Mouse (Mus musculus) left cerebral cortex, adult 9 months (tissue): ENCODE results near the gene Lcmt2.
"Not testable (repeated sequence)": the region's sequence is repeated elsewhere in the genome, so short reads cannot be mapped to it uniquely, and the experiment has no call there.

Experiments used
- DNase-seq, 2 experiments: peaks; one replicate each; pipeline ENCODE4 v3.0.0; 2022; ENCODE audit warnings: low spot score in 2 of 2

Gene Lcmt2

DNA sequence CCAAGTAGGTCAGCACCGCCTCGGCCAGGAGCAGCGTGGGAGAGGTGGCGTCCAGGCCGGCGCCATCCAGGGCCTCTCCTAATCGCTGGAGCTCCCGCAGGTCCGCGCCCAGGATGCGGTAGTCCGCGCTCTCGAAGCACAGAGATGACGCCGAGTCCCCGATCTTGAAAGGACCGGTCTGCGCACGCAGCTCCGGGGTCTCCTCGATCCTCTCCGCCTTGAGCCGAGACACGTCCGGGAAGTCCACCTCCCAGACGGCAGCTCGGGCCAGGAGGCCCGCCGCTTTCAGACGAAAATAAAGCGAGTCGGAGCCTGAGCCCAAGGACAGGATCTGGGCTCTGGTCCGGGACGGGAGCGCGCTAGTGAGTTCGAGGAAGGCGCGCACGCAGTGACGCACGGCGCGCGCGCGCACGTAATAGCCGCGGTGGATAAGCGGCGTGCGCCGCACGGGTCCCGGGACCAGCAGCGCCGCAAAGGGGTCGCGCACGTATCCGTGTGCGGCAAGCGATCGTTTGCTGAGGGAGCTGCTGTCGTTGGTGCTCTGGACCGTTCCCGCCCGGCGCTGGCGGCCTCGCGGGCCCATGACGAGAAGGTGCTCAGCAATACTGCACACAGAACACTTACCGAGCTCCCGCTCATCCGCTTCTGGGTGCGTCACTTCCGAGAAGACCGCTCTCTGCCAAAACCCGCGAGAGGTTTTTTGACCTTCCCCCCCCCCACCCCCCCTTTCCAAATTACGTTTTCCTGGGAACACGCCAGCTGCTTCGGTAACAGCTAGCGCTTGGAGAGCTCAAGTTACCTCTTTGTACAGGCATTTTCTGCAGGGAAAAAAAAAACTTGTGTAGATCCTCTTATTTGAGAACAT, at the start of gene Lcmt2, which contains the start of gene Adal:
TSS of gene Lcmt2 (minus strand) at position 636 of the 865 bp plus-strand sequence.
TSS of gene Adal (plus strand) at position 411 of the 865 bp plus-strand sequence.
- DNase-seq, result peak; percentile 75 to 93

DNA sequence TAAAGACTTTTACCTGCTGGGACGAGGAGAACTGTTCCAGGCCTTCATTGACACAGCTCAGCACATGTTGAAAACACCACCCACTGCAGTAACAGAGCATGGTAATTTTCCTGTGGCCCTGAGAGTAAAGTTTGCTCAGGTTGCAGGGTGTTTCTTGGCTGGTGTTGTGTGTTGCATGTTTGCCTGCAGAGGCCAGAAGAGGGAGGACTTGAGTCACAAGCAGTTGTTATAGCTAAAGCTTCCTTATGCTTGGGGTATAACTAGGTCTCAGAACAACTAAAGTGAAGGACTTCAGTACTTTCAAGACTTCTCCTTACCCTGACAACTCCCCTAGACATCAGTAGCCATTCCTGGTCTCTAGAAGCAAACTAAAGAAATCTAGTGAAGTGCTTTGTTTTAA, 48.1 kb upstream of the Lcmt2 start:
- DNase-seq, result no peak

- DNase-seq, result no peak
Observed at GRCm38 (mm10) chr2:121184142-121184541, 43.7 kb upstream of the Lcmt2 start.

DNA sequence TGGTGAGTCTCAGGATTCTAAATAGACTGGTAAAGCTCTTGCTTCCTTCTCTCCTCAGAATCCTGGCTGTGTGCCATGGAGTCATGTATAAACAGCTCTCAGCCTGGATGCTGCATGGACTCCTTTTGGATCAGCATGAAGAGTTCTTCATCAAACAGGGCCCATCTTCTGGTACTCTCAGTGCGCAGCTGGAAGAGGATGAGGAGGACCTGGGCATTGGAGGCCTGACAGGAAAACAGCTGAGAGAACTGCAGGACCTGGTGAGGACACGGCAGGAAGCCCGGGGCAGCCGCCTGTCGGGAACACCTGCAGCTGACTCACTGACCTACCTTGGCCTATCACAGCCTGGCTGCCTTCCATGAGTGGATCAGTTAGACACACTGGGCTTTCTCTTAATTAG, 43.0 kb upstream of the Lcmt2 start:
- DNase-seq, result no peak

DNA sequence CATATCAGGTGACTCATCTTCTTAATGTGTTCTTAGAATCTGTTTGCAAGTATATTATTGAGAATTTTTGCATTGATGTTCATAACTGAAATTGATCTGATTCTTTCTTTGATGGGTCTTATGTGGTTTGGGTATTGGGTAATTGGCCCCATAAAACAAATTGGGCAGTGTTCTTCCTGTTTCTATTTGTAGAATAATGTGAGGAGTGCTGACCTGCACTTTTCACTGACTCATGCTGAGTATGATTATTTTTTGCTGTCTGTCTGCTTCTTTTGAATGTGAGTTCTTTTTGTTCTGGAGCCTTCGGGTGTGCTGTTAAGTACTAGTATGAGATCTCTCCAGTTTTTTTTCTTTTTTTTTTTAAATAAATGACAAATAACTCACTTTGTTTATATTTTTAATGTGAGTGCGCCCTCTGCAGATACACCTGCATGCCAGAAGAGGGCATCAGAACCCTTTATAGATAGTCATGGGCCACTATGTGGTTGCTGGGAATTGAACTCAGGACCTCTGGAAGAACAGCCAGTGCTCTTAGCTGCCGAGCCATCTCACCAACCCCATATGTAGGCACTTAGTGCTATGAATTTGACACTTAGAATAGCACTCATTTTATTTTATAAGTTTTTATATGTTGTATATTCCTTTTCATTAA, 38.5 kb upstream of the Lcmt2 start:
- DNase-seq, result no peak

GRCm38 (mm10) chr2:121170980-121171742, 30.7 kb upstream of the Lcmt2 start, which contains the start of gene Zscan29:
Zscan29 (minus strand) TSS chr2:121171125.
- peak; percentile 30 to 77 for DNase-seq

DNA sequence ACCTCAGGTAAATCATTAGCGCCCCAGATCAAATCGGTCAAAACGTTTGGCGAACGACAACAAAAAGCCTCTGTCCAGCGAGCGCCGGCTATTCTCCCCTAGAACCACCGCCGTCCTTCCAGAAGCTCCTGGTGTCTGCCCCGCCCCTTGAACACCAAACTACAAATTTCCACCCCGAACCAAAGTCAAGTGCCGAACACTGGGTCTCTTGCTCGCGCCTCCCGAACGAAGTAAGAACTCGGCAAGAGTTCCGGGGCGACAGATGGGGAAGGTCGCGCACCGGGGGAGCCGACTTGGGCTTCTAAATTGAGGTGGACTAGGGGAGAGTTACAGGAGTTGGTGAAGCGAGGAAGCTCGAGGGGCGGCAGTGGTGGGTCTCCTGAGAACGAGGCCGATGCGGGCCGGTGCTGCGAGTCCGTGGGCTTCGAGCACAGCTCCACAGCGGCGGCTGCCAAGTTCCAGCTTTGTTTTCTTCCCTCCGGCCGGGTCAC, 30.1 kb upstream of the Lcmt2 start, which contains the start of gene Tubgcp4:
TSS of gene Tubgcp4 (plus strand) at position 174 of the 491 bp plus-strand sequence.
- DNase-seq, result no peak

DNA sequence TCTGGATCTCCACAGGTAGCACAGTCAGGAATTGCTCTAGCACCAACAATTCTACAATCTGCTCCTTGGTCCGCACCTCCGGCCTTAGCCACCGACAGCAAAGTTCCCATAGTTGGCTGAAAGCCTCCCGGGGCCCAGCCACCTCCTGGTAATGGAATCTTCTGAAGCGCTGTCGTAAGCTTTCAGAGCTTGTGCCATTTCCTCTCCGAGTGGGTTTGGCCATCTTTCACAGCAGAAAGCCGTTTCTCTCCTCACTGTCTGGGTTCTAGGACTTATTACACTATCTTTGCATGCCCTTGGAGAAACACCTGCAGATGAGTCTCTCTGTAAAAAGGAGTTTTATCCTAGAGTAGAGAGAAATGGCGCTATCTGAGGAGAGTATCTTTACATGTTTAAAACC, 29.4 kb upstream of the Lcmt2 start:
- DNase-seq, result no peak

GRCm38 (mm10) chr2:121169173-121169572, 28.7 kb upstream of the Lcmt2 start:
- DNase-seq, result no peak

DNA sequence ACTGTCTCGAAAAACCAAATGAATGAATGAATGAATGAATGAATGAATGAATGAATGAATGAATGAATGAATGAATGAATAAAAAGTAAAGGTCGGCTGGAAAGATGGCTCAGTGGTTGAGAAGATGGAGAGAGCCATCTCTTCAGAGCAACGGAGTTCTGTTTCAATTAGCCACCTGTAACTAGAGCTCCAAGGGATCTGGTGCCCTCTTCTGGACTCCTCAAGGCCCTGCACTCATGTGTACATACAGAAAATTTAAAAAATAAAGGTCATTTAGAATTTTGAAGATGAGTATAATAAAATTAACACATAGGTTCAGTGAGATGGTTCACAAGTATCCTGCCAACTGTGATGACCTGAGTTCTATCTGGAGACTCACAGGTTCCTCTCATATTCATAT, 12.6 kb upstream of the Lcmt2 start:
- DNase-seq, result no peak

- no peak for DNase-seq
Observed at GRCm38 (mm10) chr2:121149679-121150078, 9.2 kb upstream of the Lcmt2 start.

DNA sequence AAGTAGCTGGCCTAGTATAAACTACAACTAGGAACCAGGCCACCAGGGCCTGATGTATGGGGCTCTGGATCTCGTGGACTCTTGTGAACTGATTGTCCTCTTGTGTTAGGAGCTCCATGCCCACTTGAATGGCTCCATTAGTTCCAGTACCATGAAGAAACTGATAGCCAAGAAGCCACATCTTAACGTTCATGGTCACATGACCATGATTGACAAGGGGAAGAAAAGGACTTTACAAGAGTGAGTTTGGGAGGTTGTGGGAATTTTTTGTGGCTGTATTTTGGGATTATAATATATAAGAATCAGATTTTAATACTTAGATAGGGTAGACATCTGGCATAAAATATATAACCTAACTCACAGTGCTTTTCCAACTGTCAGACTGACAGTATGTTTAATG, 2.0 kb upstream of the Lcmt2 start:
- DNase-seq, result no peak

GRCm38 (mm10) chr2:121141216-121142035, 973 bp upstream of the Lcmt2 start:
- DNase-seq, result no peak

DNA sequence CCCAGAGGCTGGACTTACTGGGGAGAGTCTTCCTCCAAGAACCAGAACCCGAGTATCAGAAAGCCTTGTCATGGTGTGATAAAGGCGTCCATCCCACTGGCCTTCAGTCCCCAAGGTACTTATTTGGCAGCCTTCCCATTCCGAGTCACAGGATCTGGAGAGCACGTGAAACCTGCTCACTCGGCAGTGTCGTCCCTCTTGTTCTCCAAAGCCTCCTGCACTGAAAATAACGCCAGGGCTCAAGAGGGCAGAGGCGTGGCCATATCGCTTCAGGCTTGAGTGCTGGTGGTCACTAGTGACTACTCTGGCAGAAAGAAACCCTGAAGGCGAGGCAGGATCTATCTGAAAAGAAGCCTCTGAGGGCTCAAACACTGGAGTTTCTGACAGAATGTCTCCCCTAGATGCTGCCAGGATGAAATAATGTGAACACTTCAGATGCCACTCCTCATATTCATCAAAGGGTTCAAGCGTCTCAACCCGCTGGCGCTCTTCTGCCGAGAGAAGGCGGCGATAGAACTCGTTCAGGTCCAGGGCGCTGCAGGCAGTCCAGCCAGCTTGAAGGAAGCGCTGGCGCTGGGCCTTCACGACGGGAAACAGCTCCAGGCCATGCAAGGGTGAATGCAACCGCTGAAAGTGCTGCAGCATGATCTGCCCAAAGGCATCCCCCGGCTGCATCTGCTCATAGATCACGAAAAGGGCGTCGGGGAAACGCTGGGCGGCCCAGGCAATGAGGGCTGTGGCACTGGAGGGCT, 1.0 kb downstream of the Lcmt2 start:
- DNase-seq, result no peak

- DNase-seq, result no peak
Observed at GRCm38 (mm10) chr2:121137371-121137770, 3.1 kb downstream of the Lcmt2 start.

DNA sequence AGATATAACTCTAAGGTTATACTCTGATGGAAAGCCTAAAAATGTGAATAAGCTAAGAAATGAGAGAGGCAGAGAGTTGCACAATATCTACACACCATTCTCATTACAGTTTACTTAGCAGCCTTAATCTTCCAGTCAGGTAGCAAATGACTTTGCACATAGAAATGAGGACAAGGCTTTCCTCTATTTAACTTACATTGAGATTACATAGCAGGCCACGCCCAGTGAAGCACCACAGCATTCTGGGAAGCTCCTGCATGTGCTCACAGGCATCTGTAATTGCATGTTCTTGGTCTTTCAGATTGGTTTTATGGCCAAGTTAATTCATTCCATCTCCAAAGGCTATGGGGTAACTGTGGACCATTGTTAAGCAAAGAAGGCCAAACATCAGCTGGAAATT, 7.6 kb downstream of the Lcmt2 start:
- DNase-seq, result no peak

DNA sequence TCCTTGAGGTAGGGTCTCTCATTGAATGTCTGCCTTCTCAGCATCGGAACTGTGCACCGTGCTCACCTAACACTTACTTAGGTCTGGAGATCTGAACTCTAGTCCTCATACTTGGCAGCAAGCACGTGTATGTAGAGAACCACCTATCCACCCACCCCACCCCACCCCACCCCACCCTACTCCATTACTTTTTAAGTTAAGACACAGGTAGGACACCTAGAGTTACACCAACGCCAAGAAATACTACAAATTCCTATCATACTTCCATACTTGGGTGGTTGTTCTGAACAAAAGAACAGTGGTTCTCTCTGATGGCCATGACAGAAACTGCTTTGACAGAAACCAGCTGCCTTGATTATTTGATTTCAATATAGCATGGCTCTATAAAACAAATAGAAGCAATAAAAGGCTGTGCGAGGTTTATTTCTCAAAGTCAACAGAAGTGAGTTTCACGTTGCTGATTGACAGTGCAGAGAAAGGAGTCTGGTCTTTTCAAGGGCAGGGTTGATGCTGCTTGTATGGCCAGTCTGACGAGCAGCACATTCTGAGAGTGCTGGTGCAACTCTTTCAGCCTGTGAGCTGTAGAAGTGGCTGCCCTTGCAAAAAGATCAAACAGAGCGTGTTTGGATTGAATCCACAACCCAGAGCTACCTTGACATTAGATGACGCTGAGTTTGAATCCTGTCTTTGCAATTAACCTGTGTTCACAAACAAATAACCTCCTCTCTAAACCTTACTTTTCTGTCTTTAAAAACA, 11.4 kb downstream of the Lcmt2 start:
- DNase-seq, result no peak

DNA sequence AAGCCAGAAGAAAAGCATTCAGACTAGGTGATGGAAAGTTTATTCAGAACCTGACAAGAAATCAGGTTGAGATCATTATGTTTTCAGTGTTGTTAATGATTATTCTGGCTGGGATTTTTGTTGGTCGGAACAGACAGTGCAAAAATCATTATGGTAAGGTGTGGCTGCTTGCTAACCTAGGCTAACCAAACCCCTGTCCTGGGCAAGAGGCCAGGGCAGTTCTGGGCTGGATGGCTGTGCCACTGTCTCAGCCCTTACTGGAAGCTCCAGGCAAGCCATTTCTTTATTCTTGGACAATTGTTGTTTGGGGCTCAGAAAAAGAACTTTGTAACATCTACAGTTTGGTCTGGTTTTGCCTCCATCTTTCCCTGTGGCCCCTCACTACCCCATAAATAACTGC, 12.9 kb downstream of the Lcmt2 start:
- DNase-seq, result no peak

- DNase-seq, result not testable (repeated sequence)
Observed at GRCm38 (mm10) chr2:121126302-121126701, 14.2 kb downstream of the Lcmt2 start.

DNA sequence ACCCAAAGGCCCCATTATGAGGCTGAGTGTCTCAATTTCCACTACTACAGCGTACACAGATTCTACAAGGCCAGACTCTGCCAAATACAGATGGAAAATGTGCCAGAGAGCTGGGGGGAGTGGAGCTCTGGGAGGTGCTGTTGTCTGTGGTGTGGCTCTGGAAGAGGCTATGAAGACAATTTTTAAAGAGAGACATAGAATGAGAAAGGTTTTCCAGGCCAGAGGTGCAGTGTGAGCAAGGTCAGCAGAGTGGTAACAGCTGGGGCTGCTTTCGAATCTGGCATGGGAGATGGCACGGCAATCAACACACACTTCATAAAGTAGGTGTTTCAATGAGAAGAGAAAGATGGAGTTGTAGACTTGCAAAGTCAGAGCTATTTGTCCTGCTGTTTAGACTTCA, 21.2 kb downstream of the Lcmt2 start:
- no peak for DNase-seq
